Mouse (Mus musculus) activated CD4-positive, CD25-positive, alpha-beta regulatory T cell, adult 4 months (primary cell): ENCODE measurements around the gene Pip4k2c. TPM values are rescaled to one million over a fixed set of nuclear protein-coding genes. Genes with fewer than 3 reads are reported as not detected.

Experiments used
- ATAC-seq: one replicate; pipeline ENCODE4 v1.8.0; 2017
- polyA plus RNA-seq, 2 experiments: library from polyadenylated mRNA; unstranded; fragments of 100-300 nt; shearing (Covaris generic); gene quantifications; one replicate each; pipeline ENCODE4 v1.2.1; 2017

The Pip4k2c gene
- 10 to 100 TPM; 24.2 to 27.8 TPM for polyA plus RNA-seq

DNA sequence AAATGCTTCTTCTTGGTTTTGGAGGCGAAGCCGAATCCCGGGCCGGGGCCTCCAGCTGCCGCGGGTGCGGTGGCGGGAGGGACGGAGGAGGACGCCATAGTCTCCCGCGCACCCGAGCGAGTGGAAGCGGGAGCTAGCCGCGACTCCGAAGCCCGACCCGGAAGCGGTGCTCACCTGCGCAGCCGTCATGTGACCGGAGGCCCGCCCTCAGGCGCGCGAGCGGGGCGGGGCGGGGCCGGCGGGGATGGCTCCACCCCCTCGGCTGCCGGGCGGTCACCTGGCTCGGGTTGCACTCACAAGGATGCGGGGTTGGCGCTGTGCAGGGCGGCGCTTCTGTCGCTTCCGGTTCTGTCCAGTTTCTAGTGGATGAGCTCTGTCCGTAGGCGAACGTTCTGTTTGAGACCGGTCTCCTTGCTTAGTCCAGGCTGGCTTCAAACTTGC lies at the start of gene Pip4k2c:
TSS of gene Pip4k2c (minus strand) at position 172 of the 441 bp plus-strand sequence.
- ATAC-seq, result peak; percentile 94

DNA sequence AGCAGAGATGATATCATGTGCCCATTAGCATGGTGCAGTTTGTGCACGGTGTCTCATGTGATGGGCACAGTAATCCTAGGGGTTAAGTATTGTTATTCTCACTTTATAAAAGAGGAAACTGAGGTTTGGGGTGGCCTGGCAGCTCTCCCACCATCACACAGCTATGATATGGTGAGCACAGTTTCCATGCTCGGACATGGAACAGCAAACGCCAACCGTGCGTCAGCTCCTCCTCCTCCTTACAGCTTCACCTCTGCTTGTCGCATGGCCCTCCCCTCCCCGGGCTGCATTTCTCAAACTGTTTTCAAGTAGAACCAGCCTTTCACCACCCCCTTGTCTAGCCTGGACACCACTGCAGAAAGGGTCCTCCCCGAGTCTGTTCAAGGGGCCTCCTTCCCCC lies 47.1 kb upstream of the Pip4k2c start:
- no peak for ATAC-seq

DNA sequence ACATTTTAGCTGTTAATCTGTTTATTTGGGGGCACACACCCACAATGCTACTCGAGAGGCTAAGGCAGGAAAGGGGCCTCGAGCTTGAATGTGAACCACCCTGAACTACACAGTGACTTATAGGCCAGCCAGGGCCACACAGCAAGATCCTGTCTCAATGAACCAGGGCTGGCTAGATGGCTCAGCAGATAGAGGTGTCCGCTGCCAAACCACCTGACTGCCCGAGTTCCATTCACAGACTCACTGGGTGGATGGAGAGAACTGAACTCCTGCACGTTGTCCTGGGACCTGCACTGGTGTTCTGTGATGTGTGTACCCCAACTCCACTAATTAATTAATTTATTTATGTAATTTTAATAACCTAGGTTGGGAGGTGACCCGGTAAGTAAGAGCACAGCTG lies 46.4 kb upstream of the Pip4k2c start:
- no peak for ATAC-seq

DNA sequence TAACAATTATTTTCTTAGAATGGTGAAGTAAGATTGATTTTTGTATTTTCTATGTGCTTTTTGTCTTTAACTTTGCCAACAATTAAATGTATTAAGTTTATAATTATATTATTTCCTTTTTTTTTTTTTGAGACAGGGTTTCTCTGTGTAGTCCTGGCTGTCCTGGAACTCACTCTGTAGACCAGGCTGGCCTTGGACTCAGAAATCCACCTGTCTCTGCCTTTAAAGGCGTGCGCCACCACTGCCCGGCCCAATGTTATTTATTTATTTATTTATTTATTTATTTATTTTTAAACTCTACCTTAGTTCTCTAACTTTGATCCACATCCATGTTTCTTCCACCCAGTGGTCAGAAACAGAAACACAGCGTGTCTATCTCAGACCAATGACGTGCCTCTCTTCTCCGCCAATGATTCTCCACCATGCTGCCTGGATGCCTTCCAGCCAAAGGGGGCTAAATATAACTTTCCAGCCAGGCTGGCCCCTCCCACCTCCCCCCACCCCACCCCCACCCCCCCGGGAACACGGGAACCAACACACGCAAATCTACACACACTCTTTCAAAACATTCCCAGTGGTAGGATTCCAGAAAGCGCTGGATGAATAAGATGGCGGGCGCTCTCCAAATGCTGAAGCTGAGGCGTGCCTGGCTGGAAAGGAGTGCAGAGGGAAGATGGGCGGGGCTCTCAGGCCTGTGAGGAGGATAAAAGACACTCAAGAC lies 44.4 kb upstream of the Pip4k2c start:
- ATAC-seq, result no peak

DNA sequence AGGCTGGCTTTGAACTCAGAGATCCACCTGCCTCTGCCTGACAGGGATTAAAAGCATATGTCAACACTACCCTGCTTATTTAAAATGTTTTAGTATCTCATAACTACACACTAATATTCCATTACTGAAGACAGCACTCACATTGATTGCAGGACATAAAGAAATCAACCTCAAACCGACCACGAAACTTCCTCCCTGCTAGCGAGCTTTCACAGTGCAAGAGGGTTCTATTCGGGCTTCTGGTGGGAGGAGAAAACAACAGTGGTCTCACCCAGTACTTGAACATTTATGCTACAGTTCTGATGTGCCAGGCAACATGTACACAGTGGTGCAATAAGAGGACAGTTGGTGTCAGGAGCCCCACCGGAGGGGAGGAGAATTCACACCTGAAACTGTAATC lies 39.4 kb upstream of the Pip4k2c start:
- ATAC-seq, result no peak

DNA sequence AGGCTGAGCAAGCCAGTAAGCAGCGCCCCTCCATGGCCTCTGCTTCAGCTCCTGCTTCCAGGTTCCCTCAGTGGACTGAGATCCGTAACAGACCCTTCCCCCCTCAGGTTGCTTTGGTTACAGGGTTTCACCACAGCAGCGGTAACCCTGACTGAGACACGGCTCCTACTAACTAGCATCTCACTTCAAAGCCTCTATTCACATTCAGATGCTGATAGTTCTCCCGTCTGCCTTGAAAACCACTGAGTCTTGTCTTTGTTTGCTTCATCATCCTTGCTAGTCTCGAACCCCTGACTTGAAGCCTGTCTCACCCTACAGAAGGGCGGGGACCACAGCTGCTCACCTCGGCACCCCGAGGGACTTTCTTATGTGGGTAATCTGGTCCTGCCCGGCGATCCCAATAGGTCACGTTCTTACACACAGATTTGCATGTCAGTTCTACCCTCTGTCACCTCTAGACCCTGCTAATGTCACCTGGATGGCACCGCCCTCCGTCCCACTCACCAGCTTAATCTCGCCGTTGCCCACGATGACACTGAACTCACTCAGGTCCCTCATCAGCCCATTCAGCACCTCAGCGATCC lies 26.9 kb upstream of the Pip4k2c start:
- ATAC-seq, result no peak

DNA sequence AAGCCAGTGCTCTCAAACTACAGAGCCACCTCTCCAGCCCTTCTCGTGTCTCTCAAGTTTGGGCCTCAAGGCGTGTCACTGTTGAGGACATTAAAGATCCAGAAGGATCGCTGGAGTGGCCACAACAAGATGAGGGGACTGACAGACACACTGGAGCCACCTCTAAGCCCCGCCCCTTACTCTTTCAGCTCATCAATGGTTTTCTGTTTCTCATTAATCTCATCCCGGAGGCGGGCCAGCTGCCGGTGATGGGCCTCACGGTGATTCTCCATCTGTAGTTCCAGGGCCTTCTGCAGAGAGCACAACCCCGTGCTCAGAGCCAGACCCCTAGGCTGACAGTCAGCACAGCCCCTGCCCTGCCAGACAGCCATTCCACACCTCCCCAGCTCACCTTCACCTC lies 25.2 kb upstream of the Pip4k2c start:
- ATAC-seq, result no peak

DNA sequence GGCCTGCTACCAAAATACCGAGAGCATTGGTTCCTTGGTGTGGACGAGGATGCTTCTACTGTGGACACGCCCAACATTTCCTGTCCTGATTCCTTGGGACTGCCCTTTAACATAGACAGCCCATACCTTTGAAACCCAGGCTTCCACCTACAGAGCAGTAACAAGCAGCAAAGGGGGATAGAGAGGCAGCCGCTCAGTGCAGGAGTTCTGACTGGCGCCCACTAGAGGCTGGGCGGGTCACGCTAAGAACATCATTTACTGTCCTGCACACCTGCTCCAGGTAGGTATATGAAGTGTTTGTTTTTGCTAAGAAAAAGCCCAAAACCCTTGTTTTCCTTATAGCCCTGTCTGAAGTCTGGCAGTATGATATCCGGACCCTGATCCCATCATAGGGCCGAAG lies 21.8 kb upstream of the Pip4k2c start:
- ATAC-seq, result no peak

DNA sequence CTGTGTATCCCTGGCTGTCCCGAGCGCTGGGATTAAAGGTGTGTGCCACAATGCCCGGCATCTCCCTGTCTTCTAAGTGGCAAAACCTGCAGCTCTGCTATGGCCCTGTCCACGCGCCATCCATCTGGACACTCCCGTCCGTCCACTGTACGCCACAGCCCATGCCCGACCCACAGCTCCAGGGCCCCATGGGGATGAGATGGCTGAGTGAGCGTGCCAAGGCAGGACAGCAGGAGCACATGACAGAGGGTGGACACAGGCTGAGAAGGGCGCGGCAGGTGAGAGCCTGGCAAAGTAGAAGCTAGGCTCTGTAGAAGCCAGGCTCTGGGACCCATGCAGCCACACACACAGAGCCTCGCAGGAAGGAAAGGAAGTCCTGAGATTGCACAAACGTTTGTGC lies 20.4 kb upstream of the Pip4k2c start:
- ATAC-seq, result no peak

DNA sequence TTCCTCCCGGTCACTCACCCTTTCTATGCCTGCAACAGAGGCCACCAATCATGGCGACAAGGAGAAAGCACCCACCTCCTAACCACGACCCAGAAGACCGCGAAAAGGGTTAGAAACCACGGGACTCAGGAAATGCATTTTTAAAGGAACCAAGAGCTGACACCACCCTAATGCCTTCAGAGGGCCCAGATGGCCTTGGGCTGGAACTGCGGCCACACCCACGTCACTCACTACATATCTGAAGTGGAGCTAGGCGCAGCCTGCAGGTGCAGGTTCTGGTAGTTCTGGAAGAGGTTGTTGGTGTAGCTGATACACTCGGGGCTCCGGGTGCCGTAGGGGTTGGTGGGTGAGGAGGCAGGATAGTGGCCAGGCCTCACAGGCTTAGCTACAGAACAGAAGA lies 19.3 kb upstream of the Pip4k2c start:
- no peak for ATAC-seq

DNA sequence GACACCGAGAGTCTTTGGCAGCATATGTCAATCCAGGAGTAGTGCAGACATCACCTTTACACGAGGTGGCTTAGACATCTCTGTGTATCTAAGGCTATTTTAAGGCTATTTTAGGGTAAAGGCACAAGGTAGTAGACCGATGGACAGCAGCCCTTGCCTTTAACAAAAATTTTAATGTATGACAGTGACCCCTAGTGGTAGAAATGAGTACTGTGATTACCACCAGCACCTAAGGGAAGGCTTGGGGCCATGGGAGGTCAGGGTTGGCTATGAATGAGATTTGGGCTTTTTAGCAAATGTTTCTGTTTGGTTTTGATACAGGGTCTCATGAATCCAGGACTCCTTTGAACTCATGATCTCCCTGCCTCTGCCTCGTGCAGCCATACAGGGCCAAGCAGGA lies 17.5 kb upstream of the Pip4k2c start:
- ATAC-seq, result peak; percentile 32

DNA sequence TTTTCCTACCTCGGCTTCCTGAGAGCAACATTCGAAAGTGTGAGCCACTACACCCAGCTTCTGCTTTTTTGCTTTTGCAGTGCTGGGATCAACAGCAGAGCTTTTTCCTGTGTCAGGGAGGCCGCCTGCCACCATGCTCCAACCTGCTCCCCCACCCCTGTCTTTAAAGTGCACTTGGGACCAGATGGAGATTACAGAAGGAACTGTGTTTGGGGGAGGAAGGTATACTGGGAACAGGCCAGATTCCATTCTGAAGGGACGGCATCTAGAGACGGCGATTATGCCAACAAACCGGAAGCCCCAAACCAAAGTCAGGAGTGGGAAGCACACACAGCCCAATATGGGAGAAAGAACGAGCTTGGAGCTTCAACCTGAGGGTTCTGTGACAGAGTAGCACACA lies 15.8 kb upstream of the Pip4k2c start:
- no peak for ATAC-seq

DNA sequence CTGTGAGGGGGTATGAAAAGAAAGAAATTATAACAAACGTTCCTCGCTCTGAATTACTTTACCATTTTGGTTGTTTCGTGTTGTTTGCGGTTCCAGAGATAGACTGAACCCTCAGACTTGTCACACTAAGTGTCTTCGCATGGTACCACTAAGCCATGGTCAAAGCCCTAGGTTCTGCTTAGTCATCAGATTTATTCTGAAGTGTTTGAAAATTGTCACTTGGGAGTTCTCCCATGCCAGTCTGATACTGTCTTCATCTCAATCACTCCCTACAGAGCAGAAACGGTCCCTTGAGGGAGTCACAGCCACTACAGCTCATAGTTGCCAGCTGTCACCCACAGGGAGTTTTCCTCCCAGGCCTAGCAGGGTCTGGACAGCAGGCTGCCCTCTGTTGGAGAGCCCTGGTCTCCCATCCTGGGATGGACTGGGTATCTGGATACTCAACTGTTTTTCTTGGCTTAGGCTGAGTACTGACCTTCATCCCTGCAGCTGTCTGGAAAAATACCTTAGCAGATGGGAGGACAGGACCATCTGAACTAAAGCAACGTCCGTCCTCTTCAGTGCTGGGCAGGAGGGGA lies 15.0 kb upstream of the Pip4k2c start:
- no peak for ATAC-seq

DNA sequence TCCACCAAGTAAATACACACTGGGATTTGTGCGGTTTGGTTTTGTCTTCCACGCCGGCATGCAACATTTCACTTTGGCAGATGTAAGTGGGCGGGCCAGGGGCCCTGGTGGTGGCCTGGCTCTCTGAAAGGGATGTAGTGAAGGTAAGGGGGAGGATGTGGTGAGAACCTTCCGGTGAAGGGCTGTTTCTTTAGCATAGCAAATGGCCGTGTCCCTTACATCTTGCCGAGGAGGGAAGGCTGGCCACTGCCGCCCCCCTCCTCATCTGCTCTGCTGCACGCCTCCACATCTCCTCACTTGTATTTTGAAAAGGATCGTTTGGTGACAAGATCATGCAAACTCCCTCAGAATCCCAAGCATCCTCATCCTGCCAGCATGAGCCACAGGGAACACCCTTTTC lies 14.3 kb upstream of the Pip4k2c start:
- peak; percentile 96 for ATAC-seq

DNA sequence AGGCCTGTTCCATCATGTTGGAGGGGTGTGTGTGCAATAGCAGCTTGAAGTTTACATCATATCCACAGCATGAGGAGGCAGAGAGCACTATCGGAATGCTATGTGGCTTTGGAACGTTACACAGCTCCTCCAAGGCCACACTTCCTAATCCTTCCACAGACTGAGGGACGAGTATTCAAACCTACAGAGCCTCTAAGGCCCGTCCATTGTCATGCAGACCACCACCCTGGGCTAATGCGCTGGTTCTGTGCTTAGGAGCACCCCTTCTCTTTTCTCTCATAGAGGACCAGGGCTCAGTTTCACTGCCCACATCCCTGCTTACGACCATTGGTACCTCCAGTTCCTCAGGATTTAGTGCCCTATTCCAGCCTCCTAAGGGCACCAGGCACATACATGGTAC lies 13.8 kb upstream of the Pip4k2c start:
- no peak for ATAC-seq

DNA sequence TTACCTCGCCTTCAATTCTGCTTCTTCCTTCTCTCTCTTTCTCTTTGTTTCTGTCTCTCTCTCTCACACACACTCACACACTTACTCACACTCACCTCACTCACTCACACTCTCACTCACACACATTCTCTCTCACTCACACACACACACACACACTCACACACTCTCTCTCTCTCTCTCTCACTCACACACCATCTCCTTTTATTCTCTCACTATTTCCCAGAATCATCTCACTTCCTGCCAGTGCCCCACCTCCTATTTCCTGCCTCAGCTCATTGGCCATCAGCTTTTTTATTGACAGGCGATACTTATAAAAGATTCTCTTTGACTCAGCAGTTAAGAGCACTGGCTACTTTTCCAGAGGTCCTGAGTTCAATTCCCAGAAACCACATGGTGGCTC lies 7.0 kb upstream of the Pip4k2c start:
- peak; percentile 49 for ATAC-seq

DNA sequence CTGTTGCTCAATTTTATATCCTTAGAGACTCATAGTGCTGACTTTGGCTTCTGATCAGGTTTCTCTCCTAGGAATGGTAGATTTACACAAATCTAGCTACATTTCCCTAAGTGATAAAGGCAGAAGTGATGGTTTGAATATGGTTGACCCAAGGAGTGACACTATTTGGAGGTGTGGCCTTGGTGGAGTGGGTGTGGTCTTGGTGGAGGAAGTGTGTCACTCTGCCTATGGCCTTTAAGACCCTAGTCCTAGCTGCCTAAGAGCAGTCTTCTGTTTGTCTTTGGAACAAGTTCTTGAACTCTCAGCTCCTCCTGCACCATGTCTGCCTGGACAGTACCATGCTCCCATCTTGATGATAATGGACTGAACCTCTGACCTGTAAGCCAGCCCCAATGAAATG lies 5.8 kb upstream of the Pip4k2c start:
- no peak for ATAC-seq

DNA sequence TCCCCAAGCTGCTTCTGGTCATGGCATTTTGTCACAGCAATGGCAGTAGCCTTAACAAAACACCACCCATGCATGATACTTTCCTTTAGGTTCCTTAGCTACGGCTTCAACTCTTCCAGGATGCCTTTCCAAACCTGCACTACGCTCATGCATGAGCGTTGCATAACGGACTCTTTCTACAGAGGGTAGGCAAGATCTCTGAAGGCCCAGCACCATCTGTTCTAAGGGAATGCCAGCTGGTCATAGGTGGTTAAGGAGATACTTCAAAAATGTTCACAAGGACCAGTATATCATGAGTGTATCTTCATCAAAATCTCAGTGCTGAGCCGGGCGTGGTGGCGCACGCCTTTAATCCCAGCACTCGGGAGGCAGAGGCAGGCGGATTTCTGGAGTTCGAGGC lies 5.1 kb upstream of the Pip4k2c start:
- no peak for ATAC-seq

DNA sequence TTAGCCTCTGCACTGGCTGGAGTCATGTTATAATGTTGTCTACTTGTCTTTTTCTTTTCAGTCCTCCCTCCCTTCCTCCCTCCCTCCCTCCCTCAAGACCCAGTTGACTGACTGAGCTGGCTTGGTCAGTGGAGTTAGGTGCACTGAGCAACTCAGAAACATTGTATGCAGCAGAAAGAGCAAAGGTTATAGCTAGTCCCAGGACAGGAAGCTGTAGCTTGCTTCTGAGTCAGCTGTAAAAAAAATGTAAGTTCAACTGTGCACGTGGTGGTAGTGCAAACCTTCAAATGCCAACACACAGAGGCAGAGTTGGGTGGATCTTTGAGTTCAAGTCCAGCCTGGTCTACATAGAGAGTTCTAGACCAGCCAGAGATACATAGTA lies 3.0 kb upstream of the Pip4k2c start:
- no peak for ATAC-seq

DNA sequence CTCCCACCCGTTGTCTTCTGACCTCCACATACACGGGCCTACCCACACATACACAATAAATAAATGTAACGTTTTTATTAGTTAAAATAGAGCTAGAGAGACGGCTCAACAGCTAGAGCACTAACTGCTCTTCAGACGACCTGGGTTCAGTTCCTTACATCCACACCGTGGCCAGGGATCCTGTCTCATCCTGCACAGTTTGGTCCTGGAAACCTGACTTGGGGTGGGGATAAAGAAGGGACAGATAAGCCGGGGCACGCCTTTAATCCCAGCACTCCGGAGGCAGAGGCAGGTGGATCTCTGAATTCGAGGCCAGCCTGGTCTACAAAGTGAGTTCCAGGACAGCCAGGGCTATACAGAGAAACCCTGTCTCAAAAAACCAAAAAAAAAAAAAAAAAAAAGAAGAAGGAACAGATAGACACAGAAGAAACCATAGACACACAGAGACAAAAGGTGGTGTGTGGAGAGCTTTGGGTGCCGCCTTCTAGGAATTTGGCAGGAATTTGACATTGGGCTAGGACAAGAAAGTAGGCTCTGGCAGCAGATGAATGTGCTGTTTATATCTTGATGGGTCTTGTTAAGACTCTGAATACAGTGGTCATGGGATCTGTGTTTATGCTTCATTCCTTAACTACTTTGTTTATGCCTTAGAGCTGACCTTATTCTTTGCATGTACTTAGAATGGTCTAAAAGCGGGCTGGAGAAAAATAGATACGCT lies 2.5 kb upstream of the Pip4k2c start:
- no peak for ATAC-seq

DNA sequence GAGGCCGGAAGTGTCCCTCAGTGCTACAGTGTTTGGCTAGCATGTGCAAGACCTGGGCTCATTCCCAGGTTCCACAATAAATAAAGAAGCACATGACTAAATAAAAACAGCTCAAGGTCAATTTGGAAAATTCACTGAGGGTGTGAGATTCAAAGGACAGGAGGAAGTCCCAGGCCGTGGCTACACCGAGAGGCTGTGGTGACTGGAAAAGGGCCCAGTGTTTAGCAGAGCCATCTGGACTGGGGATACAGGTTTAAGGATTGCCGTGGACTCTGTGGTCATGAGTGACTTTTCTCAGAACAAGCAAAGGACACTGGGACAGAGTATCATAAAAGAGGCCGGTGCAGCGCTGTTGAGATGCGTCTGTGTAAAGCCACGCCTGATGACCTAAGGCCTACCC lies 1.9 kb upstream of the Pip4k2c start:
- ATAC-seq, result no peak

DNA sequence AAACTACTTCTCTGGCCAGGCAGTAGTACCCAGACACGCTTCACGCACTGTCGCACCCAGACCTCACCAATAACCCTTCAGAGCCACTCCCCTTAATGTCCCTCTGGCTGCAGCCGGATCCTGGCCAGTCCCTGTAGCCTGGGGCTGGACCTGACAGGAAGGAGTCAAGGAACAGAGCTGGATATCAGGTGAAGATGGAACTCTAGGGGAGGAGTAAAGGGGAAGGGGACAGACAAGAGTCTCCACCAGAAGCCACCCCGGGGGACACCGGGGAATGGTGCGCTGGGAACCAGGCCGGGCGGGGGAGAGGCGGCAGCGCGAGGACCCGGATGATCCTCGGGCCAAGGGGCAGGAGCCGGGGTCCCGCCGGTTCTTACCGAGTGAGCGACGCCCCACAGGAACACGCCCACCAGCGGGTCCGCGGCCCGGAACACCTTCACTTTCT lies 402 bp downstream of the Pip4k2c start:
- peak; percentile 20 for ATAC-seq

DNA sequence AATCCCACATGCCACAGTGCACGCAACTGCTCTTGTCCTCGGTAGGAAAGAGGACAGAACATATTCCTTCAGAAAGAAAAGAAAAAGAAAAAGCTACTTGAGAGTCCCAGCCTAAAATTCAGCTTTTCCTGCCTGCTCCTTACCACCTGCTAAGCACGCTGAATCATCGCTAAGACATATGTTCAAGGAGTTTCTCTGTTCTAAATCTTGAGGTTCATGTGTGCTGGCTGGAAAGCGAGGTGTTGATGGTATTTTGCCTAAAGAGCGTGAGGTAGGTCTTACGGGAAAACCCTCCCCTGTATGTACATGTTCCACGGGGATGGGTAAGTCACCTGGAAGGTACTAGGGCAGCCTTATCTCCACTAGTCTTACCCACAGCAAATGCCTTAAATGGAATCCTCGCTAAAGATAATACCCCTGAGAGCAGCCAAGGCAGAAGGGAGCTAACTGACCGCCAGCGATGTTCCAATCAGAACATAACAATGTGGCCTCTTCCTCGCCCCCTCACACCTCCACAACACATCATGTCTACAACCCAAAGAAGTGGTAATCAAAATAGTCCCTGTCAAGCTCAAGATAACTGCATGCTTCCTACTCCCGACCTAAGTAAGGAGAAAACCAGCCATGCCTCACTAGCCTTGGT lies 1.3 kb downstream of the Pip4k2c start:
- no peak for ATAC-seq
